Mouse (Mus musculus) adrenal gland, postnatal 25 days (tissue): Measurements from ENCODE around the gene Zbp1. TPM values are rescaled to one million over a fixed set of nuclear protein-coding genes. Genes with fewer than 3 reads are reported as not detected.

Experiments used
- DNase-seq: peaks from one replicate; pipeline ENCODE4 v3.0.0; 2021; ENCODE audit warnings: mixed read lengths
- total RNA-seq: library from RNA; stranded (reverse); gene quantifications from 2 replicates; pipeline ENCODE4 v1.2.3, GENCODE M21; 2021

Zbp1 gene
- total RNA-seq, 1 experiment from 2014 or later = 3.5 TPM

- DNase-seq = no peak
Measured at GRCm38 (mm10) chr2:173247197-173247596, 28.5 kb upstream of the Zbp1 start.

- no peak for DNase-seq
Measured at GRCm38 (mm10) chr2:173246688-173247087, 28.0 kb upstream of the Zbp1 start.

GRCm38 (mm10) chr2:173245258-173245657 is 26.5 kb upstream of the Zbp1 start:
- DNase-seq = no peak

- no peak for DNase-seq
Measured at GRCm38 (mm10) chr2:173244108-173244507, 25.4 kb upstream of the Zbp1 start.

GRCm38 (mm10) chr2:173243616-173244015 is 24.9 kb upstream of the Zbp1 start:
- DNase-seq = no peak

GRCm38 (mm10) chr2:173242874-173243273 is 24.2 kb upstream of the Zbp1 start:
- no peak for DNase-seq

GRCm38 (mm10) chr2:173240738-173241137 is 22.0 kb upstream of the Zbp1 start:
- no peak for DNase-seq

GRCm38 (mm10) chr2:173238522-173238921 is 19.8 kb upstream of the Zbp1 start:
- no peak for DNase-seq

GRCm38 (mm10) chr2:173235435-173236332 is 17.0 kb upstream of the Zbp1 start:
- no peak for DNase-seq

- DNase-seq = no peak
Measured at GRCm38 (mm10) chr2:173232766-173233099, 14.0 kb upstream of the Zbp1 start.

- DNase-seq = no peak
Measured at GRCm38 (mm10) chr2:173232065-173232765, 13.5 kb upstream of the Zbp1 start.

GRCm38 (mm10) chr2:173229578-173230224 is 11.0 kb upstream of the Zbp1 start:
- peak; percentile 92 for DNase-seq

- DNase-seq = no peak
Measured at GRCm38 (mm10) chr2:173228567-173228966, 9.8 kb upstream of the Zbp1 start.

- no peak for DNase-seq
Measured at GRCm38 (mm10) chr2:173226792-173227191, 8.1 kb upstream of the Zbp1 start.

GRCm38 (mm10) chr2:173225906-173226305 is 7.2 kb upstream of the Zbp1 start:
- DNase-seq = no peak

GRCm38 (mm10) chr2:173224832-173225231 is 6.1 kb upstream of the Zbp1 start:
- DNase-seq = no peak

- DNase-seq = no peak
Measured at GRCm38 (mm10) chr2:173224097-173224496, 5.4 kb upstream of the Zbp1 start.

GRCm38 (mm10) chr2:173223496-173223895 is 4.8 kb upstream of the Zbp1 start:
- no peak for DNase-seq

- DNase-seq = no peak
Measured at GRCm38 (mm10) chr2:173220754-173221153, 2.0 kb upstream of the Zbp1 start.

- no peak for DNase-seq
Measured at GRCm38 (mm10) chr2:173219256-173219954, 682 bp upstream of the Zbp1 start.

- no peak for DNase-seq
Measured at GRCm38 (mm10) chr2:173217763-173218258, 912 bp downstream of the Zbp1 start.

- DNase-seq = no peak
Measured at GRCm38 (mm10) chr2:173217246-173217645, 1.5 kb downstream of the Zbp1 start.
